Mouse (Mus musculus) thymus, postnatal 36 days (tissue): ENCODE results near the gene Tssk3.

Source experiments
- DNase-seq, 2 experiments: peaks; one replicate each; pipeline ENCODE4 v3.0.0; 2022; ENCODE audit warnings: mixed read lengths in 2 of 2

Gene Tssk3

DNA sequence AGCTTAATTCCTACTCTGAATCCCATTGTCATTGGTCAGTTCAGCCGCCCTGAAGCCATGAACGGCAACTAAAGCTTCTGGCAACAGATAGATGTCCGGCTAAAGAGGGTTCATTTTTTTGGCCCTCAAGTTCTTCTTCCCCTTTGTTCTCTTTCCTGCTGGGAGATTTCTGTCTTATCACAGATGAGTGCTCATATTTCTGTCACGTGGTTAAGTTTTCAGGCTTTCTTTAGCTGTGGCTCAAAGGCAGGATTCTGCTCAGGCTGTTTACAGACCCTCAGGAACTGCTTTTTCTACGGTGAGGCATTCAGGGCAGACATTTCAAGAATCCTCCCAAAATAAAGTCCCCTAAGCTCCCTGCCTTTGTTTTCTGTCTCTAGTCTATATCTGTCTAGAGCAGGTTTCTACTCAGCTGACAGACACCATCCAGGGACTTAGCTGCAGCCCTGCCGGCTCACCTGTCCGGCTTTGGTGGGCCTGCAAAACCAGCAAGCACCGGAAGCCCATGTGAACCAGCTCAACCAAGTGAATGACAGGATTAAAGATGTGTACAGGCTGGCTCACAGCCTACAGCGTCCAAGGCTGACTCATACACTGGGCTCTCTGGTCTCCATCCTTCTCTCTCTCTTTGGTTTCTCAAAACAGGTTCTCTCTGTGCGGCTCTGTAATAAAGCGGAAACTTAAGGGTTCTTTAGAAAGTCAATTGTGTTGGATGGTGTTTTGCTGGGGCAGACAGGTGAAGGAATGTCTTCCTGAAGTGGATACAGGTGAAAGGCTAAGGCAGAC is 42.9 kb downstream of the Tssk3 start:
- no peak for DNase-seq

DNA sequence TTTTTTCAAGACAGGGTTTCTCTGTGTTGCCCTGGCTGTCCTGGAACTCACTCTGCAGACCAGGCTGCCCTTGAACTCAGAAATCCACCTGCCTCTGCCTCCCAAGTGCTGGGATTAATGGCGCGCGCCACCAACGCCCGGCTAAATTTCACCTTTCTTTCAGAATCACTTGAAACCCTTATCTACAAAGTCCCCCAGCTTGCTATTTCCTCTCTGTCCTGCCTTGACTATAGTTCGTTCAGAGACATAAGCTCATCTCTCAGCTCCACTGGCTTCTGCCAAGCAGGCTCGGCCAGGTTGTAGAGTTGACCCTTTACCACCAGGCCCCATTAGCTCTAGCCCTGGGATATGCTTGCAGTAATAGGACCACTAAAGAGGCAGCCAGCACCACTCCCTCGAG is 43.5 kb downstream of the Tssk3 start:
- DNase-seq, result no peak

DNA sequence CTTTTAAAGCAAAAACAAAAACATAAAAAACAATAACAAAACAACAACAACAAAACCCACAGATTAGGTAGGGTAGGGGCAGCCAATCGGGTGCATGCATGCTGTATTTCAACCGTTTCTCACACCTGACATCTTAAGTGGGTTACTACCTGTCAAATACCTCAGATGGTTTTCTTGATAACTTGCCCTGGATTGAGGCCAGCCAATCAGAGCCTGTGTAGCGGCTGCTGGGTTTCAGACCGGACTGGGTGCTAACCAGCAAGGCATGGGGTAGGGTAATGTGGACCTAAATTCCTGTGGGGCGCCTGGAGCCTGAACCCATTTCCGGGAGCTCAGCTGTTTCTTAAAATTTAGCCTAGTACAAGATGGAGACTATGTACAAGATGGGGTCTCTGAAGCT is 49.7 kb downstream of the Tssk3 start:
- no peak for DNase-seq

DNA sequence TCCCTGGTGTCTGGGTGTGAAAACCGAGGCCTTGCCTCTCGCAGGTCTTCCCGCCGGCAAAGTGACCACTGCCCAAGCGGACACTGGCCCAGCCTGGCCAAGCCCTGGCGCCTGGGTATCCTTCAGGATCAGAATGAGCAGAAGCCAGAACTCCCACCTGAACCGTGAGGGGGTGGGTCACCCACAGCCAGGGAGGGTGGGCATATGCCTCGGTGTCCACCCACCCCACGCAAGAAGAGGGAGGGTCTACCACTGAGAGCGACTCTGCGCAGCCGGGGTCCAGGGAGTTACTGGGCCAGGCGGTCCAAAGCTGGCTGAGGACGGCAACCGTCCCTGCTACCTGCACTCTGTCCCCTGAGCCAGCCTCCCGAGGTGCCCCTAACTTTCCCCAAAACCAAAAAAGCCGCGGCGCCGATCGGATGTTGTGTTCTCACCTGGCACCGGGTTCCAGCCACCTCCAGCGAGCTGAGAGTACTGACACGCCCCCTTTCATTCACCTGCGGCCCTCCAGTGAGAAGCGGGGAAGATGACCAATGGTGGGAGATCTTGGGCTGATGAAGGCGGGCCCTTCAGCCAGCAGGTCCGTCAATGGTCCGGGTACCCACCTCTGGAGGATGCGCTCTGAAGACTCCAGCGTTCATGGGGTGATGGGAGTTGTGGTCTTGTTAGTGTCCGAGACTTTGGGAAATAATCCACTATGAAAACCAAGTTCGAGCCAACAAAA is 50.3 kb downstream of the Tssk3 start, which contains the start of gene Zbtb8b:
Gene Zbtb8b (minus strand): TSS at position 514 of the 724 bp plus-strand sequence.
- DNase-seq, result no peak
